Mouse (Mus musculus): Measurements from ENCODE around the gene Myocd. TPM values are rescaled to one million over a fixed set of nuclear protein-coding genes. Genes with fewer than 3 reads are reported as not detected.

The Myocd gene
- polyA plus RNA-seq, 1 experiment, result 0.94 TPM

GRCm38 (mm10) chr11:65198026-65198425 lies 71.8 kb downstream of the Myocd start:
- Histone ChIP-seq H3K27ac (ENCODE audit: insufficient read depth, low read length) (no peak overlapping the region), H3K4me1 (ENCODE audit: control insufficient read depth, insufficient read depth, low read length) (no peaks in the 10 kb centered on the region), H3K4me3 (ENCODE audit: low read depth, low read length) (no peak overlapping the region), H3K9ac (ENCODE audit: low read depth, poor library complexity, severe bottlenecking) (no peak overlapping the region), H3K9me3 (replicated peaks; ENCODE audit: control insufficient read depth, insufficient read depth, low read length, poor library complexity, severe bottlenecking) (no peaks in the 10 kb centered on the region), H3K27me3 (ENCODE audit: control insufficient read depth, insufficient read depth, low read length, poor library complexity, severe bottlenecking) (no peaks in the 10 kb centered on the region), H3K36me3 (ENCODE audit: control insufficient read depth, insufficient read depth, low read length, poor library complexity, severe bottlenecking) (no peaks in the 10 kb centered on the region)
- TF ChIP-seq CTCF (IDR thresholded peaks at IDR 0.05; ENCODE audit: low read depth, low read length), result no peak
- TF ChIP-seq POLR2A (IDR thresholded peaks at IDR 0.05; ENCODE audit: insufficient read depth, low read length), result no peak
- TF ChIP-seq EP300 (IDR thresholded peaks at IDR 0.05; ENCODE audit: insufficient read depth, low read depth, low read length), result no peak

- H3K9ac ChIP-seq (ENCODE audit: low read depth, poor library complexity, severe bottlenecking), result no peak overlapping the region
- TF ChIP-seq CTCF (IDR thresholded peaks at IDR 0.05; ENCODE audit: low read depth, low read length) (peak; percentile 60), EP300 (IDR thresholded peaks at IDR 0.05; ENCODE audit: insufficient read depth, low read depth, low read length) (no peak), POLR2A (IDR thresholded peaks at IDR 0.05; ENCODE audit: insufficient read depth, low read length) (no peak)
- no peaks in the 10 kb centered on the region for H3K27me3 ChIP-seq (ENCODE audit: control insufficient read depth, insufficient read depth, low read length, poor library complexity, severe bottlenecking)
- no peak overlapping the region for H3K27ac ChIP-seq (ENCODE audit: insufficient read depth, low read length)
- no peaks in the 10 kb centered on the region for H3K36me3 ChIP-seq (ENCODE audit: control insufficient read depth, insufficient read depth, low read length, poor library complexity, severe bottlenecking)
- H3K4me3 ChIP-seq (ENCODE audit: low read depth, low read length), result no peak overlapping the region
- no peaks in the 10 kb centered on the region for H3K9me3 ChIP-seq (replicated peaks; ENCODE audit: control insufficient read depth, insufficient read depth, low read length, poor library complexity, severe bottlenecking)
- H3K4me1 ChIP-seq (ENCODE audit: control insufficient read depth, insufficient read depth, low read length), result no peaks in the 10 kb centered on the region
Measured at GRCm38 (mm10) chr11:65197280-65197679, 72.5 kb downstream of the Myocd start.

- H3K27ac ChIP-seq (ENCODE audit: insufficient read depth, low read length), result no peak overlapping the region
- no peak overlapping the region for H3K9ac ChIP-seq (ENCODE audit: low read depth, poor library complexity, severe bottlenecking)
- H3K9me3 ChIP-seq (replicated peaks; ENCODE audit: control insufficient read depth, insufficient read depth, low read length, poor library complexity, severe bottlenecking), result no peaks in the 10 kb centered on the region
- no peak overlapping the region for H3K4me3 ChIP-seq (ENCODE audit: low read depth, low read length)
- H3K4me1 ChIP-seq (ENCODE audit: control insufficient read depth, insufficient read depth, low read length), result no peaks in the 10 kb centered on the region
- H3K27me3 ChIP-seq (ENCODE audit: control insufficient read depth, insufficient read depth, low read length, poor library complexity, severe bottlenecking), result no peaks in the 10 kb centered on the region
- no peaks in the 10 kb centered on the region for H3K36me3 ChIP-seq (ENCODE audit: control insufficient read depth, insufficient read depth, low read length, poor library complexity, severe bottlenecking)
- no peak for TF ChIP-seq CTCF (IDR thresholded peaks at IDR 0.05; ENCODE audit: low read depth, low read length)
- no peak for TF ChIP-seq POLR2A (IDR thresholded peaks at IDR 0.05; ENCODE audit: insufficient read depth, low read length)
- TF ChIP-seq EP300 (IDR thresholded peaks at IDR 0.05; ENCODE audit: insufficient read depth, low read depth, low read length), result no peak
Measured at GRCm38 (mm10) chr11:65186974-65187373, 82.8 kb downstream of the Myocd start.

GRCm38 (mm10) chr11:65185114-65185513 lies 84.7 kb downstream of the Myocd start:
- Histone ChIP-seq H3K9me3 (replicated peaks; ENCODE audit: control insufficient read depth, insufficient read depth, low read length, poor library complexity, severe bottlenecking) (no peaks in the 10 kb centered on the region), H3K9ac (ENCODE audit: low read depth, poor library complexity, severe bottlenecking) (no peak overlapping the region), H3K4me1 (ENCODE audit: control insufficient read depth, insufficient read depth, low read length) (no peaks in the 10 kb centered on the region), H3K36me3 (ENCODE audit: control insufficient read depth, insufficient read depth, low read length, poor library complexity, severe bottlenecking) (no peaks in the 10 kb centered on the region), H3K27ac (ENCODE audit: insufficient read depth, low read length) (no peak overlapping the region), H3K27me3 (ENCODE audit: control insufficient read depth, insufficient read depth, low read length, poor library complexity, severe bottlenecking) (no peaks in the 10 kb centered on the region), H3K4me3 (ENCODE audit: low read depth, low read length) (no peak overlapping the region)
- TF ChIP-seq POLR2A (IDR thresholded peaks at IDR 0.05; ENCODE audit: insufficient read depth, low read length) (no peak), EP300 (IDR thresholded peaks at IDR 0.05; ENCODE audit: insufficient read depth, low read depth, low read length) (no peak), CTCF (IDR thresholded peaks at IDR 0.05; ENCODE audit: low read depth, low read length) (no peak)

- H3K9ac ChIP-seq (ENCODE audit: low read depth, poor library complexity, severe bottlenecking), result no peak overlapping the region
- H3K36me3 ChIP-seq (ENCODE audit: control insufficient read depth, insufficient read depth, low read length, poor library complexity, severe bottlenecking), result no peaks in the 10 kb centered on the region
- no peaks in the 10 kb centered on the region for H3K4me1 ChIP-seq (ENCODE audit: control insufficient read depth, insufficient read depth, low read length)
- H3K9me3 ChIP-seq (replicated peaks; ENCODE audit: control insufficient read depth, insufficient read depth, low read length, poor library complexity, severe bottlenecking), result no peaks in the 10 kb centered on the region
- peaks cover 3% of the 10 kb centered on the region for H3K27me3 ChIP-seq (ENCODE audit: control insufficient read depth, insufficient read depth, low read length, poor library complexity, severe bottlenecking)
- H3K27ac ChIP-seq (ENCODE audit: insufficient read depth, low read length), result no peak overlapping the region
- TF ChIP-seq EP300 (IDR thresholded peaks at IDR 0.05; ENCODE audit: insufficient read depth, low read depth, low read length), result no peak
- no peak for TF ChIP-seq POLR2A (IDR thresholded peaks at IDR 0.05; ENCODE audit: insufficient read depth, low read length)
- TF ChIP-seq CTCF (IDR thresholded peaks at IDR 0.05; ENCODE audit: low read depth, low read length), result no peak
- no peak overlapping the region for H3K4me3 ChIP-seq (ENCODE audit: low read depth, low read length)
Measured at GRCm38 (mm10) chr11:65170121-65170750, 99.6 kb downstream of the Myocd start.

- peak within 1 kb of the TSS; percentile 83 for H3K4me3 ChIP-seq (ENCODE audit: low read depth, low read length)
- H3K9me3 ChIP-seq (replicated peaks; ENCODE audit: control insufficient read depth, insufficient read depth, low read length, poor library complexity, severe bottlenecking), result no peaks in the 10 kb centered on the region
- peak within 1 kb of the TSS; percentile 80 for H3K9ac ChIP-seq (ENCODE audit: low read depth, poor library complexity, severe bottlenecking)
- no peak for TF ChIP-seq EP300 (IDR thresholded peaks at IDR 0.05; ENCODE audit: insufficient read depth, low read depth, low read length)
- TF ChIP-seq POLR2A (IDR thresholded peaks at IDR 0.05; ENCODE audit: insufficient read depth, low read length), result no peak
- TF ChIP-seq CTCF (IDR thresholded peaks at IDR 0.05; ENCODE audit: low read depth, low read length), result no peak
- no peak within 1 kb of the TSS for H3K27ac ChIP-seq (ENCODE audit: insufficient read depth, low read length)
- no peaks in the 10 kb centered on the region for H3K4me1 ChIP-seq (ENCODE audit: control insufficient read depth, insufficient read depth, low read length)
- H3K27me3 ChIP-seq (ENCODE audit: control insufficient read depth, insufficient read depth, low read length, poor library complexity, severe bottlenecking), result no peaks in the 10 kb centered on the region
- H3K36me3 ChIP-seq (ENCODE audit: control insufficient read depth, insufficient read depth, low read length, poor library complexity, severe bottlenecking), result no peaks in the 10 kb centered on the region
Measured at GRCm38 (mm10) chr11:65162767-65163120, 107.0 kb downstream of the Myocd start, which contains the start of gene Arhgap44. Gene Arhgap44 (minus strand): TSS chr11:65162961.
